Mouse (Mus musculus): ENCODE measurements around the gene Mbd3. TPM values are rescaled to one million over a fixed set of nuclear protein-coding genes. Genes with fewer than 3 reads are reported as not detected.
A peak's percentile ranks its signal among the peaks of the same experiment; 100 is the strongest.

Mbd3 gene
- total RNA-seq, 2 experiments from 2014 or later: 105 to 116 TPM

DNA sequence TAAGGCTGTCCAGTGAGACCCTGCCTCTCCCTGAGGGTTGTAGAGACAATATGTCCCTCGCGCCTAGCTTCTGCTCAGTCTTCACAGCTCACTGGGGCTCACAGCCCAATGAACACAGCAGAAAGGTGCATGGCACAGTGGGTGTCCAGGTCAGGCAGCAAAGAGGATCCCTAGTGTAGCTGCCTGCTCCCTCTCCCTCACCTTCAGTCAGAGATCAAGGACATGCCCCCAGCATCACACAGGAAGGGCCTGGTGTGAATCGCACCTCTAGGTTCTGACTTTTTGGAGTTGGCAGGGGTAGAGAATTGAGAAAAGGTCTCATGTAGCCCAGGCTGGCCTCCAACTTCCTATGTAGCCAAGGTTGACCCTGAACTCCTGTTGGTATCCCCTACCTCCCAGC, 35.5 kb upstream of the Mbd3 start:
- H3K27ac ChIP-seq: no peak overlapping the region; the same call in 1 of the 2 replicates
- H3K4me3 ChIP-seq: no peak overlapping the region
- DNase-seq: no peak
- TF ChIP-seq CTCF (IDR thresholded peaks at IDR 0.05): no peak
- intact Hi-C loops (cut with DNase I): loop anchor here (10.0 kb wide), 1 partner anchor 830 kb away; the partner anchor contains the start of genes Apba3 and Mrpl54

DNA sequence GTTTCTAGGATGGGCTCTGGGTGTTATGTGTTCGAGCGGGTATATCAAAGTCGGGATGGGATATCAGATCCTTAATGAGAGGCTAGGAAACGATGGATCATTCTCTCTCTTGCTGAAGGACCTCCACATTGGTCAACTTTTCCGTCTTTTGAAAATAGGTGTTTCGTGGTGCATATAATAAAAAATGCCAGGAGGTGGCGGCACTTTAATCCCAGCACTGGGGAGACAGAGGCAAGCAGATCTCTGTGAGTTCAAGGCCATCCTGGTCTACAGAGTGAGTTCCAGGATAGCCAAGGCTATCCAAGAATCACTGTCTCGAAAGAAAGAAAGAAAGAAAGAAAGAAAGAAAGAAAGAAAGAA, 34.9 kb upstream of the Mbd3 start:
- DNase-seq: no peak
- 0 out of 2 replicates have a peak, but pooled peaks have one; percentile 2 for TF ChIP-seq CTCF (IDR thresholded peaks at IDR 0.05)
- Histone ChIP-seq H3K4me3 (peak overlapping the region; percentile 86), H3K27ac (peak overlapping the region; percentile 71)
- intact Hi-C loops (cut with DNase I): loop anchor here (10.0 kb wide), 1 partner anchor 831 kb away; the partner anchor contains the start of genes Apba3 and Mrpl54

DNA sequence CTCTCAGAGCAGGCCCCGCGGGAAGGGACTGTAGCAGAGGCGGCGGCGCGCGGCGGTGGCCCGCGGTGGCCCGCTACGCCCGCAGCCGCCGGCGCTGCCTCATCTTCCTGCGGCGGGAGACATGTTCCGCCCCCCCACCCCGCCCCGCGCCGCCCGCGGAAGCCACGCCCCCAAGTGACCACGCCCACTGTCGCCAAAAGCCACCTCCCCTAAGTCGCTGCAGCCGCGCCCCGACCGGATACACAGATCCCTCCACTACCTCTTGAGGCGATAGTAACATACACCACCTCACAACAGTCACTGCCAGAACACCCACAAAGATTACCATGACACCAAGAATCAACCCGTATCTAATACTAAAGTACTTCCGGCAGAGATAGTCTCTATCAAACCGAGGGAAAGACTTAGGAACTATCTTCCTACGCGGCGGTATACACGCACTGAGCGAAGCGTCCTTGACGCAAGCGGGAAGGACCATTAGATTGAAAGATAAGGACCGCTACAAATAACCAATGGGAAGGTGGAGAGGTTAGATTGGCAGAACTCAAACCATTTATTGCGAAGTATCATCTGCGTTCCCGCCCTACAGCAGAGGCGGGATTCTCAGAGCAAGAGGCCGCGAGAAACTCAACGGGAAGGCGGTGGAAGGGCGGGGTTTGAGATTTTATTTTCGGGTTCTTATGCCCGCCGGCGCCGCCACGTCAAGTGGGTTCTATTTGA, 34.3 kb upstream of the Mbd3 start, which contains the start of gene Tcf3:
Gene Tcf3, minus strand, starts transcription at position 135 of the 720 bp plus-strand sequence.
- no peak for TF ChIP-seq CTCF (IDR thresholded peaks at IDR 0.05)
- Histone ChIP-seq H3K27ac (peak within 1 kb of the TSS; percentile 100), H3K4me3 (peak within 1 kb of the TSS; percentile 86)
- DNase-seq: peak; percentile 96
- intact Hi-C loops (cut with DNase I): loop anchor here (2.0 to 10.0 kb wide), 2 partner anchors 27 to 831 kb away; partner anchors contain the start of genes Apba3, Mrpl54 and Uqcr11

DNA sequence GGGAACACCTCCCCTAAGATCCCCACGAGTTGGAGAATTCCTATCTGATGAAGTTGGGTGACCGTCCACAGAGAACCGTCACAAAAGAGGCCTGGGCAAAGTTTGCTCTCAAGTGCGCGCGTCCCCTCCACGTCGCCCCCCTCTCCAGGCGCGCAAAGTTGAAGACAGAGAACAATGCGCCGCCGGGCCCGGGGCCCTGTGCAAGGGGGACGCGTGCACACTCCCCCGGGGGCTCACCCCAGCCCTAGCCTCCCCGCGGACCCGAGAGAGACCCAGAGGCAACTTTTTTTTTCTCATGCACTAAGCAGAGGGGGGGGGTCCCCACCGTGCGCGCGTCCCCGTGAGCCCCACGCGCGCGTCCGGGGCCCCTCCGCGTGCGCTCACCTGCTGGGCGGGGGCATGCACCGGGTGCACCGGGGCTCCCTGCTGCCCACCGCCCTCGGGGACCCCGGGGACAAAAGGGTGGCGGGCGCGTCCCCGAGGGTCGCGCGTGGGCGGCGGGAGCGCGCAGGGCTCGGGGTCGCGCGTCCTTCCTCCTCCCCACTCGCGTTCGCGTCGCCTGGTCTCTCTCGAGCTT, 33.7 kb upstream of the Mbd3 start:
- intact Hi-C loops (cut with DNase I): loop anchor here (2.0 to 10.0 kb wide), 2 partner anchors 26 to 832 kb away; partner anchors contain the start of genes Apba3, Mrpl54 and Uqcr11
- DNase-seq: no peak
- peak overlapping the region; percentile 86 for H3K4me3 ChIP-seq
- TF ChIP-seq CTCF (IDR thresholded peaks at IDR 0.05): no peak
- peak overlapping the region; percentile 100 for H3K27ac ChIP-seq

DNA sequence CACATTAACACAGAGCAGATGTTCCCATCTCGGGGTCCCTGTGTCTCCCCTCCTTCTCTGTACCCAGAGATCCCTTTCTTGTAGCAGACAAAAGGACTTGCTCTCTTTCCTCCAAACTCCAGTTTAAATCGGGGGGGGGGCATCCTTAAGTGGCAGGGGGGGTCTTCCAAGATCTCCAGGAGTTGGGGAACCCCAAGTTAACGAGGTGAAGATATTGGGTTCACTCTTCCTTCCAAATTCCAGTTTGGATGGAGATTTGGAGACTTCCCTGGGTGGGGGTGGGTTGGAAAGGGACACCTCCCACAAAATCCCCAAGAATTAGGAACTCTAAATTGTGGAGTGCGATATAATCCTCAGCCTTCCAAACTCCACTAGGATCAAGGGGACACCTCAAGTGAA, 33.0 kb upstream of the Mbd3 start:
- intact Hi-C loops (cut with DNase I): loop anchor here (2.0 to 10.0 kb wide), 2 partner anchors 26 to 832 kb away; partner anchors contain the start of genes Apba3, Mrpl54 and Uqcr11
- TF ChIP-seq CTCF (IDR thresholded peaks at IDR 0.05): no peak
- peak overlapping the region; percentile 100 for H3K27ac ChIP-seq
- DNase-seq: no peak
- H3K4me3 ChIP-seq: peak overlapping the region; percentile 86

DNA sequence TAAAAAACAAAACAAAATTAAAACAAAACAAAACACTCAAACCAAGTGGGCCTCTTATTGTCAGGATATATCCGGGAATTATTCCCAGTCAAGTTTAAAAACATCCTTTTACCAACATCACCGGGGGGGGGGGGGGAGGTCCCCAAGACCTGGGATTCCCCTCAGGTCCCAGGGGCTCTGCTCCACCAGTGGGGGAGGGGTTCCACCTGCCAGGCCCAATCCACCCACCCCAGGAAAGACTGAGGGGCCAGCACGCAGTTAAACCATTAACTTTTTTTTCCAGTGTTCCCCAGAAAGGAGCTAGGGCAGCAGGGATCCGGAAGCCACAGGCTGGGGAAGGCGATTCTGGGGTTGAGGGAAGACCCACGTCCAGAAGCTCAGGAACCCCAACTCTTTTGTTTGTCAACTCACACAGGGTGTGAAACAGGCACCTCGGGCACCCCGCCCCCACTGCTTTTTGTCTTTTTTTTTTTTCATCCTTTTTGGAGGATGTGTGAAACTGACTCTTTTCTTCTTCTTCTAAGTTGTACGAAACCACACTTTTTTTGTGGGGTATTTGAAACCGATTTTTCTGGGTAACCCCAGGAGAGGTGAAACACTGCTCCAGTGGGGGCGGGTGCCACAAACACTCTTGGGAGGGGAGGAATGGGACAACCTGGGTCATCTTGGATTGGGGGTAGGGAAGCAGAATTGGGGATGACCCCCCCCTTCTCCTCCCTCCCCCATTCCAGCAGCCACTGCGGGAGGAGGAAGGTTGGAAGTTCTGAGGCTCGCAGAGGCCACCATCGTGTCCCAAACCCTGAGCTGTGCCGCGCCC, 32.4 kb upstream of the Mbd3 start:
- TF ChIP-seq CTCF (IDR thresholded peaks at IDR 0.05): no peak
- peak overlapping the region; percentile 100 for H3K27ac ChIP-seq
- intact Hi-C loops (cut with DNase I): loop anchor here (2.0 to 10.0 kb wide), 2 partner anchors 25 to 833 kb away; partner anchors contain the start of genes Apba3, Mrpl54 and Uqcr11
- peak overlapping the region; percentile 86 for H3K4me3 ChIP-seq
- no peak for DNase-seq

DNA sequence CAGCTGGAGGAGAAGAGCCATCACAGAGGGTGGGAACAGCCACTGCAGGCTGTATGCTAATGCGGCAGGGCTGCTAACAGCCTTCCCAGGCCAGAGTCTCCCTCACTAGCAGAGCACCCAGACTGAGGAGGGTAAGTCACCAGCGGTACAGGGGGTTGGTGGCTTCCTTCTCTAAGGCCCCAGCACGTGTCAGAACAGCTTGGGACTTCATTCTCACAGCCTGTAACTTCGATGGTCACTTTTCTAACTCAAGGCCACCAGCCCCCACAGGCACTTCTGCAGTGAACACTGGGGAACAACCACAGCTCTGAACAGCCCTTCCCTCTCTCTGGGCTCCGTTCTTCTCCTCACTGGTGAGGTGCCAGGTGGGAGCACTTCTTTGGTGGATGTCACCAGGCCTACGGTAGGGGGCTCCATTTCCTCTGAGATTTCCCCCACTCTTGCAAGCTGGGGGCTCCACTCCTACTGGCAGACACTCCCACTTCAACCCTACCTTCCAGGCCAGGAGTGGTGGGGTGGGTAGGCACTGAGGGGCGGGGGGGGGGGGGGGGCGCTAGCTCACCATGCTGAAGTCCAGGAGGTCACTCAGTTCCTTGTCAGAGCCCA, 31.1 kb upstream of the Mbd3 start:
- Histone ChIP-seq H3K27ac (peak overlapping the region; percentile 100), H3K4me3 (no peak overlapping the region)
- no peak for DNase-seq
- TF ChIP-seq CTCF (IDR thresholded peaks at IDR 0.05): no peak
- intact Hi-C loops (cut with DNase I): loop anchor here (10.0 kb wide), 1 partner anchor 834 kb away; the partner anchor contains the start of genes Apba3 and Mrpl54

DNA sequence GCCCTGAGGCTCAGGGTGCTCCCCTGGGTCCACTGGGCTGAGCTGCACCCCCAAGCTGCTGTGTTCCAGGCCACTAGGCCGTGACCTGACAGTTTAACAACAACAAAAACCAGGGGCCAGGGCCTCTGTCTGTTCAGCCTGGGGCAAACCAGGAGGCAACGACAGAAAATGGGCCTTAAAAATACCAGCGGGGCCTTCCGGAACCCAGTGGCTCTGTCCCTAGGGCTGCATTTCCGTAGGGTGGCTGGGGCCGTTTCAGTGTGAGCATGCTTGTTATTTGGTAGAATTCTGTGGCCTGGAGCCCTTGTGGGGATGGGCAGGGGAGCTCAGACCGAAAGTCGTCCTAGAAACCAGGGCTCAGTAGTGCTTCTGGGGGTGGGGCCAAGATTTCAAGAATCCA, 30.4 kb upstream of the Mbd3 start:
- no peak for TF ChIP-seq CTCF (IDR thresholded peaks at IDR 0.05)

DNA sequence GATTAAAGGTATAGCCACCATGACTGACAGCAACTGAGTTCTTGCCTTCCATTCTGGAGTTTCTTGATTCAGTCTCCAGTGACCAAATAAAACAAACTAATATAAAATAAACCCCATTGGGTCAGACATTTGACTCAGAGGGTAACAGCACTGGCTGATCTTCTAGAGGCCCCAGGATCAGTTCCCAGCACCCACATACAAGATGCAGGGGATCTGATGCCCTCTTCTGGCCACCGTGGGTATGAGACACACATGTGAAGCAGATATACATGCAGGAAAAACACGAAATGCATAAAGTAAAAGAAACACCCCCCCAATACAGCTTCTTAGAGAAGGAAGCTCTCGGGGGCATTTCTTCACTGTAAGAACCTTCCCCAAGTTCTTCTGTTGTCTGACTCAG, 25.7 kb upstream of the Mbd3 start:
- Histone ChIP-seq H3K27ac (no peak overlapping the region), H3K4me3 (no peak overlapping the region)
- intact Hi-C loops (cut with DNase I): no loop called here
- no peak for TF ChIP-seq CTCF (IDR thresholded peaks at IDR 0.05)
- no peak for DNase-seq

More for the DNA sequence above, 30.4 kb upstream of the Mbd3 start:
- intact Hi-C loops (cut with DNase I): loop anchor here (10.0 kb wide), 1 partner anchor 835 kb away; the partner anchor contains the start of genes Apba3 and Mrpl54
- no peak for DNase-seq
- no peak overlapping the region for H3K4me3 ChIP-seq
- no peak overlapping the region for H3K27ac ChIP-seq

DNA sequence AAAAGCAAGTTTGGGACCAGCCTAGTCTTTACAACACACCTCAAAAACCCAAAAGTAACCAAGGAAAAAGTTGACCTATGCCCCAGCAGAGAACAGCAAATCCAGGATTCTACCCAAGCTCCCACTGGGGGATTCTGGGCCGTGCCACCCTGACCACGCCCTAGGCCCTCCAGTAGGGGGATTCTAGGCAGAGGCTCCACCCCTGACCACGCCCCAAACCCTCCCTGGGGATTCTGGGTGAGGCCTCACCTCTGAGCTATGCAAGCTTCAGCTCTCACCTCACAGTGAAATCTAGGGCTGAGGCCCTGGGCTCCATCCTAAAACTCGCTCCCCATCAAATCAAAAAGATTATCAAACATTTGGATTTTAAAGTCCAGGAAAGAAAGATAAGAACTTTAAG, 24.2 kb upstream of the Mbd3 start:
- Histone ChIP-seq H3K27ac (no peak overlapping the region), H3K4me3 (no peak overlapping the region)
- DNase-seq: no peak
- no peak for TF ChIP-seq CTCF (IDR thresholded peaks at IDR 0.05)
- intact Hi-C loops (cut with DNase I): no loop called here

DNA sequence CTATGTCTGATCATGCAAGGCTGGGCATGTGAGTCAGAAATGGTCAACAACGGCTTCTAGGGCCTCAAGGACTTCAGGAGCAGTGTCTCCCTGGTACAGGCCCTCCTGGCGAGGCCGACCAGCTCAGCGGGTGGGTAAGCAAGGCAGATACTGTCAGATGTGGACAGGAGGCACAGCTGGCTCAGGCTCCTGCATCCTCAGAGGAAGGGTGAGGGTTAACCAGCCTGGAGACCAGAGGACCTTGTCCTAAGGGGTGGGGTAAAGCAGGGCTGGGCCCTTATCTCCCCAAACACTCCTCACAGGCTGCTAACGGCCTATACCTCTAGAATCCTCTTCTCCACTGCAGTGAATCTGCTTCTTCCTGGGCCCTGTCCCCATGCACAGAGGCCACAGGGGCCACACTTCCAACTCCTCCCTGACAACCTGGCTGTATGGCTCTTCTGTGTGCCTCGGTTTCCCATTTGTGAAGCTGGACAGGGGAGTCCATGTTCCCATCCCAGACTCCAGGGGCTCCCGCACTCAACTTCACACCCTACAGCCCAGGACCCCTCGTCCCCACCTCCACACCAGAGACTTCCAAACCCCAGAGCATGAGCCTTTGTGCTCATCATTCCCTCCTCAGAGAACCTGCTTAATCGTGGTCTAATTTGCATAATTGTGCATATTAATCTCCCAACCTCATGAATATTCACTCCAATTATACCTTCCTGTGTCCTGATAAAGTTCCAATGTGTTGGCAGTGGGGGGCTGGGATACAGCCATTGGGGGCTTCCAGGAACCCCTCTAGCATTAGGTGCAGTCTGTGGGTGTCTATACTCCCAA, 22.5 kb upstream of the Mbd3 start:
- no peak for DNase-seq
- Histone ChIP-seq H3K27ac (peak overlapping the region; percentile 63), H3K4me3 (no peak overlapping the region)
- TF ChIP-seq CTCF (IDR thresholded peaks at IDR 0.05): no peak
- intact Hi-C loops (cut with DNase I): no loop called here
